Mouse (Mus musculus): ENCODE results near the gene Myo1f. TPM values are rescaled to one million over a fixed set of nuclear protein-coding genes. Genes with fewer than 3 reads are reported as not detected.

Gene Myo1f
- polyA plus RNA-seq, 1 experiment from 2014 or later = 2.2 TPM

DNA sequence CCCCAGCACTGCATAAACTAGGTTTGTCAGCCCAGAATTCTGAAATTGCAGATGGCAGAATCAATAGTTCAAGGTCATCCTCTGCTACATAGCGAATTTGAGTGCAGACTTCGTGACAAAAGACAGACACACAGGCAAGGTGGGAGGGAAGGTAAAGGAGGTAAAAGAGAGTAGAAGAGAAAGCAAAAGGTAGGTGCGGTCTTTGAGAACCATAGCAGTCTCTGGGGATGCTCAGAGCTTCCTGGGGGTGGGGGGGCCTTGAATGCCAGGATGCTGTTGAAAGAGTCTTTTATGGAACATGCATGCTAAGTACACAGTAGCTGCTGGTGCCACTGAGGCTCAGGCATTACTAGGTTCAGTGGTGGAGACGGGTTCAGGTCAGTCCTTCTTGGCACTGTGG lies 2.4 kb downstream of the Myo1f start:
- no peak overlapping the region for H3K9ac ChIP-seq (ENCODE audit: low read length)
- ATAC-seq (replicated peaks; ENCODE audit: low FRiP score) (no peak), DNase-seq (ENCODE audit: low spot score) (no peak)
- H3K4me1 ChIP-seq (replicated peaks; ENCODE audit: control insufficient read depth, insufficient read depth, low read length) = no peaks in the 10 kb centered on the region
- H3K27ac ChIP-seq (ENCODE audit: low read depth, low read length) = no peak overlapping the region
- no peaks in the 10 kb centered on the region for H3K36me3 ChIP-seq (ENCODE audit: control insufficient read depth, insufficient read depth, low read length)
- H3K4me2 ChIP-seq (ENCODE audit: low read depth, low read length, severe bottlenecking) = no peak overlapping the region
- no peaks in the 10 kb centered on the region for H3K27me3 ChIP-seq (ENCODE audit: control insufficient read depth, insufficient read depth, low read length)
- H3K4me3 ChIP-seq (ENCODE audit: low read depth, low read length) = no peak overlapping the region
- 76% methylated on average over 4 of the region's 4 CpGs for WGBS
- no peaks in the 10 kb centered on the region for H3K9me3 ChIP-seq (ENCODE audit: control insufficient read depth, low read length)

GRCm38 (mm10) chr17:33563527-33564076 lies 8.1 kb downstream of the Myo1f start:
- 66% methylated on average over 2 of the region's 2 CpGs for WGBS
- Histone ChIP-seq H3K9me3 (ENCODE audit: control insufficient read depth, low read length) (no peaks in the 10 kb centered on the region), H3K27me3 (ENCODE audit: control insufficient read depth, insufficient read depth, low read length) (no peaks in the 10 kb centered on the region), H3K9ac (ENCODE audit: low read length) (no peak overlapping the region), H3K4me1 (replicated peaks; ENCODE audit: control insufficient read depth, insufficient read depth, low read length) (no peaks in the 10 kb centered on the region), H3K4me3 (ENCODE audit: low read depth, low read length) (no peak overlapping the region), H3K27ac (ENCODE audit: low read depth, low read length) (no peak overlapping the region), H3K36me3 (ENCODE audit: control insufficient read depth, insufficient read depth, low read length) (no peaks in the 10 kb centered on the region), H3K4me2 (ENCODE audit: low read depth, low read length, severe bottlenecking) (no peak overlapping the region)
- no peak for DNase-seq (ENCODE audit: low spot score)
- ATAC-seq (replicated peaks; ENCODE audit: low FRiP score) = no peak

GRCm38 (mm10) chr17:33564599-33564998 lies 9.1 kb downstream of the Myo1f start:
- DNase-seq (ENCODE audit: low spot score) (no peak), ATAC-seq (replicated peaks; ENCODE audit: low FRiP score) (no peak)
- no peak overlapping the region for H3K4me2 ChIP-seq (ENCODE audit: low read depth, low read length, severe bottlenecking)
- 63% methylated on average over 1 of the region's 1 CpGs for WGBS
- no peaks in the 10 kb centered on the region for H3K4me1 ChIP-seq (replicated peaks; ENCODE audit: control insufficient read depth, insufficient read depth, low read length)
- no peak overlapping the region for H3K4me3 ChIP-seq (ENCODE audit: low read depth, low read length)
- no peak overlapping the region for H3K9ac ChIP-seq (ENCODE audit: low read length)
- H3K9me3 ChIP-seq (ENCODE audit: control insufficient read depth, low read length) = no peaks in the 10 kb centered on the region
- no peak overlapping the region for H3K27ac ChIP-seq (ENCODE audit: low read depth, low read length)
- H3K27me3 ChIP-seq (ENCODE audit: control insufficient read depth, insufficient read depth, low read length) = no peaks in the 10 kb centered on the region
- H3K36me3 ChIP-seq (ENCODE audit: control insufficient read depth, insufficient read depth, low read length) = no peaks in the 10 kb centered on the region

- ATAC-seq (replicated peaks; ENCODE audit: low FRiP score) (no peak), DNase-seq (ENCODE audit: low spot score) (no peak)
- 80% methylated on average over 2 of the region's 2 CpGs for WGBS
- Histone ChIP-seq H3K9ac (ENCODE audit: low read length) (no peak overlapping the region), H3K36me3 (ENCODE audit: control insufficient read depth, insufficient read depth, low read length) (no peaks in the 10 kb centered on the region), H3K27ac (ENCODE audit: low read depth, low read length) (no peak overlapping the region), H3K9me3 (ENCODE audit: control insufficient read depth, low read length) (no peaks in the 10 kb centered on the region), H3K4me3 (ENCODE audit: low read depth, low read length) (no peak overlapping the region), H3K27me3 (ENCODE audit: control insufficient read depth, insufficient read depth, low read length) (no peaks in the 10 kb centered on the region), H3K4me2 (ENCODE audit: low read depth, low read length, severe bottlenecking) (no peak overlapping the region), H3K4me1 (replicated peaks; ENCODE audit: control insufficient read depth, insufficient read depth, low read length) (no peaks in the 10 kb centered on the region)
These were observed 10.7 kb downstream of the Myo1f start for GRCm38 (mm10) chr17:33566182-33566581.

GRCm38 (mm10) chr17:33584061-33584460 lies 28.6 kb downstream of the Myo1f start:
- ATAC-seq (replicated peaks; ENCODE audit: low FRiP score) = no peak
- Histone ChIP-seq H3K9ac (ENCODE audit: low read length) (no peak overlapping the region), H3K9me3 (ENCODE audit: control insufficient read depth, low read length) (no peaks in the 10 kb centered on the region), H3K36me3 (ENCODE audit: control insufficient read depth, insufficient read depth, low read length) (no peaks in the 10 kb centered on the region), H3K4me3 (ENCODE audit: low read depth, low read length) (no peak overlapping the region), H3K4me2 (ENCODE audit: low read depth, low read length, severe bottlenecking) (no peak overlapping the region), H3K4me1 (replicated peaks; ENCODE audit: control insufficient read depth, insufficient read depth, low read length) (no peaks in the 10 kb centered on the region), H3K27ac (ENCODE audit: low read depth, low read length) (no peak overlapping the region), H3K27me3 (ENCODE audit: control insufficient read depth, insufficient read depth, low read length) (no peaks in the 10 kb centered on the region)
- WGBS = 92% methylated on average over 4 of the region's 4 CpGs
- no peak for DNase-seq (ENCODE audit: low spot score)

DNA sequence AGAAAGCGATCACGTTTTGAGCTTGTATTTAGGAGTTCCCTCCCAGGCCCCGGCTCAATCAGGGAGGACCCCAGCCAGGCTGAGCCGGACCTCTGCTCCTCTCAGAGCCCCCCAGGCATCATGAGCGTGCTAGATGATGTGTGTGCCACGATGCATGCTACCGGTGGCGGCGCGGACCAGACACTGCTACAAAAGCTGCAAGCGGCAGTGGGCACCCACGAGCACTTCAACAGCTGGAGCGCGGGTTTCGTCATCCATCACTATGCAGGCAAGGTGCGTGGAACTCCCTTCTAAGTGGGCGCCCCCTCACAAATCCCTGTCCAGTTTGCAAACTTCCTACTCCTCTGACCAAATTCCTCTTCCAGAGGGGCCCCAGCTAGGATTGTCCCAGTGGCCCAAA lies 30.5 kb downstream of the Myo1f start:
- H3K4me3 ChIP-seq (ENCODE audit: low read depth, low read length) = no peak overlapping the region
- no peak overlapping the region for H3K4me2 ChIP-seq (ENCODE audit: low read depth, low read length, severe bottlenecking)
- DNase-seq (ENCODE audit: low spot score) (no peak), ATAC-seq (replicated peaks; ENCODE audit: low FRiP score) (no peak)
- H3K36me3 ChIP-seq (ENCODE audit: control insufficient read depth, insufficient read depth, low read length) = no peaks in the 10 kb centered on the region
- no peak overlapping the region for H3K9ac ChIP-seq (ENCODE audit: low read length)
- H3K4me1 ChIP-seq (replicated peaks; ENCODE audit: control insufficient read depth, insufficient read depth, low read length) = no peaks in the 10 kb centered on the region
- H3K9me3 ChIP-seq (ENCODE audit: control insufficient read depth, low read length) = no peaks in the 10 kb centered on the region
- H3K27ac ChIP-seq (ENCODE audit: low read depth, low read length) = no peak overlapping the region
- no peaks in the 10 kb centered on the region for H3K27me3 ChIP-seq (ENCODE audit: control insufficient read depth, insufficient read depth, low read length)
- 78% methylated on average over 17 of the region's 17 CpGs for WGBS

GRCm38 (mm10) chr17:33597271-33597670 lies 41.8 kb downstream of the Myo1f start:
- no peak overlapping the region for H3K4me3 ChIP-seq (ENCODE audit: low read depth, low read length)
- ATAC-seq (replicated peaks; ENCODE audit: low FRiP score) = no peak
- no peak for DNase-seq (ENCODE audit: low spot score)
- H3K4me2 ChIP-seq (ENCODE audit: low read depth, low read length, severe bottlenecking) = no peak overlapping the region
- no peak overlapping the region for H3K27ac ChIP-seq (ENCODE audit: low read depth, low read length)
- H3K36me3 ChIP-seq (ENCODE audit: control insufficient read depth, insufficient read depth, low read length) = no peaks in the 10 kb centered on the region
- no peak overlapping the region for H3K9ac ChIP-seq (ENCODE audit: low read length)
- no peaks in the 10 kb centered on the region for H3K4me1 ChIP-seq (replicated peaks; ENCODE audit: control insufficient read depth, insufficient read depth, low read length)
- H3K27me3 ChIP-seq (ENCODE audit: control insufficient read depth, insufficient read depth, low read length) = no peaks in the 10 kb centered on the region
- H3K9me3 ChIP-seq (ENCODE audit: control insufficient read depth, low read length) = no peaks in the 10 kb centered on the region

DNA sequence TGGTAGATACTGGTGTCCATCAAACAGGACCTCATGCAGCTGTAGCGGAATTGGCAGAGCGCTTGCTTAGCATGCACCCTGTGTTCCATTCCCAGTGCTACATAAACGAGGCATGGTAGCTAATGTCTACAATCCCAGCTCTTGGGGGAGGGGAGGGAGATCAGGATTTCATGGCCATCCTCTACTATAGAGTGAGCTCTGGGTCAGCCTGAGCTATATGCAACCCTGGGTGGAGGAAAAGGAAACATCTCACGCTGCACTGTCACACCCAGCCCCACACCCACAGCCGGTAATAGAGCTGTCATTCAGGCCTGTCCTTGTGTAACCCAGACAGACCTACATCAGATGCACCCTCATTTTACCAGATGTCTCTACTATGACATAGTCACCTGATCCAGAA lies 43.0 kb downstream of the Myo1f start:
- ATAC-seq (replicated peaks; ENCODE audit: low FRiP score) = no peak
- Histone ChIP-seq H3K27ac (ENCODE audit: low read depth, low read length) (no peak overlapping the region), H3K9me3 (ENCODE audit: control insufficient read depth, low read length) (no peaks in the 10 kb centered on the region), H3K4me1 (replicated peaks; ENCODE audit: control insufficient read depth, insufficient read depth, low read length) (no peaks in the 10 kb centered on the region), H3K4me2 (ENCODE audit: low read depth, low read length, severe bottlenecking) (no peak overlapping the region), H3K27me3 (ENCODE audit: control insufficient read depth, insufficient read depth, low read length) (no peaks in the 10 kb centered on the region), H3K9ac (ENCODE audit: low read length) (no peak overlapping the region), H3K4me3 (ENCODE audit: low read depth, low read length) (no peak overlapping the region), H3K36me3 (ENCODE audit: control insufficient read depth, insufficient read depth, low read length) (no peaks in the 10 kb centered on the region)
- no peak for DNase-seq (ENCODE audit: low spot score)
- WGBS = 91% methylated on average over 5 of the region's 5 CpGs

GRCm38 (mm10) chr17:33599836-33600475 lies 44.4 kb downstream of the Myo1f start:
- H3K27me3 ChIP-seq (ENCODE audit: control insufficient read depth, insufficient read depth, low read length) = no peaks in the 10 kb centered on the region
- ATAC-seq (replicated peaks; ENCODE audit: low FRiP score) = no peak
- H3K4me2 ChIP-seq (ENCODE audit: low read depth, low read length, severe bottlenecking) = no peak overlapping the region
- 90% methylated on average over 8 of the region's 8 CpGs for WGBS
- H3K36me3 ChIP-seq (ENCODE audit: control insufficient read depth, insufficient read depth, low read length) = no peaks in the 10 kb centered on the region
- no peaks in the 10 kb centered on the region for H3K9me3 ChIP-seq (ENCODE audit: control insufficient read depth, low read length)
- H3K4me3 ChIP-seq (ENCODE audit: low read depth, low read length) = no peak overlapping the region
- H3K27ac ChIP-seq (ENCODE audit: low read depth, low read length) = no peak overlapping the region
- DNase-seq (ENCODE audit: low spot score) = no peak
- no peak overlapping the region for H3K9ac ChIP-seq (ENCODE audit: low read length)
- H3K4me1 ChIP-seq (replicated peaks; ENCODE audit: control insufficient read depth, insufficient read depth, low read length) = no peaks in the 10 kb centered on the region
